Mouse (Mus musculus) lung, adult 2 months (tissue): Measurements from ENCODE around the gene Ndufb2.

Experiments used
- CTCF ChIP-seq: fragments of 200-500 bp; IDR thresholded peaks from 2 replicates; pipeline ENCODE4 v1.5.1; 2011; ENCODE audit warnings: mild to moderate bottlenecking, low read length, control low read depth; ENCODE audit not compliant: insufficient read depth
- POLR2A ChIP-seq: fragments of 200-500 bp; IDR thresholded peaks from 2 replicates; pipeline ENCODE4 v1.6.1; 2011; ENCODE audit warnings: low read depth, mild to moderate bottlenecking, control low read depth, low read length, borderline replicate concordance; ENCODE audit errors: extremely low read depth

DNA sequence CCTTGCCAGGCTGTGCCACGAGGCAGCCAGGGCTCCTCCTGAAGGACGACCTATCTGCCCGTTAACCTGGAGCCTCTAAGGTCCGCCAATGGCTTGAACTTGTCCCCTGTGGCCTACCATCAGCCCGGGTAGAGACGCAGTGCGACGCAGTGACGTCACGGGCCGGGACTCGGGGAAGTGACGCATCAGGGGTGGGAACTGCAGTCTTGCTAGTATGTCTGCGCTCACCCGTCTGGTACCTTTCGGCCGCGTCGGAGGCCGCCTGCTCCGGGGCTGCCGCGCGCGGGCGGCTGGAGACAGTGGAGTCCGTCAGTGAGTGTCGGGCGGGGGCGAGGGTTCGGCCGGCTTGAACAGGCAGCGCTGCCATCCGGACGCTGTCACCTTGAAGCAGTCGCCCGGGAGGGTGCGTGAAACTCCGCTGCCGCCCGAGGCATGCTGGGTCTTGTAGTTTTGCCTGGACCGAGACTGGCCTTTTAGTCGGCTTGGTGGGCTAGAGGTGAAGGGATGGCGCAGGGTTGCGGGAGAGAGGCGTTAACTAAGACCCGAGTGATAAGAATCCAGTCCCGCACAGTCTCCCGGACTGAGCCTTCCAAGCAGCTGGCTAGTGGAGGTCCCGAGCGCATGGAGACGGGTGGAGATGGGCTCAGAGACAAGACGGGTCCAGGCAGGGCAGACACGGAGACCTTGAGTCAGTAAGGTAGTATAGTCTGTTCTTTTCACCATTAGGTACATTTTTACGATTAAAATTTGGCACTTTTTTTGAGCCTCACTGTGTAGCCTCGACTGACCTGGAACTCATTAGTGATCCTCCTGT, at the start of gene Ndufb2:
- TF ChIP-seq CTCF: no peak
- peak; percentile 92 for TF ChIP-seq POLR2A
